In the genomic region with DNA sequence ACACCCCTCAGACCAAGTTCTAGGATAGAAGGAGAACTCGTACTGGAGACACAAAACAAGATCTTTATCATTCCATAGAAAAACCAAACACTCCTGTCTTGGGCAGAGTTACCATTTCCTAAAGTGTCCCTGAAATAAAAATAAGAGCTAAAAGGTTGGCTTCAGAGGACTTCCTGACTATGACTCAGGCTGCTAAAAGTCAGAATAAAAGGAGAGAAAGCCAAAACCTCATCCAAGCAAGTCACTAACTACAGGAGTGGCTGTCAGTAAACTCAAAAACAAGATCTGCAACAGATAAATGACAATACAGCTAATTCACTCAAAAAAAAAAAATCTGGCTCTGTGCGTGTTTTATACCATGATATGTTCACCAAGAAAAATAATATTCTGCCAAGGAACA, we compare ENCODE assay signal across 22 mouse cellular contexts.
"Had no signal": no experiment of that assay in that cellular context is flagged by ENCODE, and none has a peak within 500 bp of the region (broad histone marks: within the 10 kb centered on the region; RNA-seq: fewer than 3 reads in every experiment).

No protein-coding gene starts in this region.

- H3K9me3 ChIP-seq: limb, embryonic 12.5 days; limb, embryonic 15.5 days; lung, embryonic 15.5 days; neural tube, embryonic 12.5 days; neural tube, embryonic 15.5 days had no signal

- ATAC-seq: liver, postnatal 0 days had no signal

- H3K27me3 ChIP-seq: limb, embryonic 12.5 days; limb, embryonic 15.5 days; lung, embryonic 15.5 days; neural tube, embryonic 12.5 days; neural tube, embryonic 15.5 days had no signal

- H3K4me1 ChIP-seq: neural tube, embryonic 12.5 days; neural tube, embryonic 15.5 days had no signal

- H3K36me3 ChIP-seq: limb, embryonic 12.5 days; limb, embryonic 15.5 days; lung, embryonic 15.5 days; neural tube, embryonic 12.5 days; neural tube, embryonic 15.5 days had no signal

- H3K4me3 ChIP-seq: limb, embryonic 12.5 days; limb, embryonic 15.5 days; lung, embryonic 15.5 days; neural tube, embryonic 12.5 days; neural tube, embryonic 15.5 days had no signal

- H3K4me2 ChIP-seq: limb, embryonic 12.5 days; limb, embryonic 15.5 days; liver, embryonic 11.5 days; lung, embryonic 15.5 days; midbrain, embryonic 11.5 days; neural tube, embryonic 12.5 days; neural tube, embryonic 15.5 days had no signal

- H3K27ac ChIP-seq: limb, embryonic 12.5 days; liver, embryonic 14.5 days; lung, embryonic 15.5 days; neural tube, embryonic 12.5 days; neural tube, embryonic 15.5 days had no signal

- DNase-seq: kidney, adult 9 months; kidney, postnatal 14 days; kidney, postnatal 4 days; left cerebral cortex, postnatal 4 days; liver, postnatal 0 days; lung, postnatal 10 days; lung, postnatal 4 days; midbrain, embryonic 14.5 days; right cerebral cortex, adult 18-20 months; right cerebral cortex, postnatal 14 days; right cerebral cortex, postnatal 4 days; thymus, adult 2 months; thymus, postnatal 14 days; thymus, postnatal 4 days had no signal

- H3K9ac ChIP-seq: limb, embryonic 12.5 days; limb, embryonic 15.5 days; liver, embryonic 14.5 days; liver, postnatal 0 days; lung, embryonic 15.5 days; neural tube, embryonic 12.5 days; neural tube, embryonic 15.5 days had no signal
